Mouse (Mus musculus) liver, embryonic 14.5 days (tissue): ENCODE data around the gene Vmn1r207-ps. TPM values are rescaled to one million over a fixed set of nuclear protein-coding genes. Genes with fewer than 3 reads are reported as not detected.
"Not testable (repeated sequence)": the region's sequence is repeated elsewhere in the genome, so short reads cannot be mapped to it uniquely, and the experiment has no call there.

Experiments used
- ATAC-seq: fragments of 200-750 bp; cut with Nextera tagmentation; 2 replicates; pipeline ENCODE4 v1.8.0; 2017; ENCODE audit warnings: moderate number of reproducible peaks, mild to moderate bottlenecking, moderate library complexity; ENCODE audit not compliant: insufficient read depth
- DNase-seq, 3 experiments: peaks; one replicate each; pipeline ENCODE4 v3.0.0-alpha.2; 2012 to 2013; ENCODE audit warnings: low read depth in 3 of 3, low spot score in 3 of 3
- H3K27ac ChIP-seq: fragments of 300-500 bp; sonication (generic); 2 replicates; pipeline ENCODE4 v1.5.1; 2014; ENCODE audit warnings: moderate library complexity, mild to moderate bottlenecking, control low read depth, inconsistent platforms
- H3K27me3 ChIP-seq: fragments of 300-500 bp; sonication (generic); 2 replicates; pipeline ENCODE4 v1.6.1; 2014; ENCODE audit warnings: mild to moderate bottlenecking, low read length, moderate library complexity; ENCODE audit not compliant: control insufficient read depth, insufficient read depth
- H3K36me3 ChIP-seq: fragments of 300-500 bp; sonication (generic); replicated peaks from 2 replicates; pipeline ENCODE4 v1.6.1; 2014; ENCODE audit warnings: low read depth; ENCODE audit not compliant: control insufficient read depth, insufficient read depth
- H3K4me1 ChIP-seq, 2 experiments: fragments of 200-500 bp in 1 of 2; fragments of 300-500 bp in 1 of 2; sonication (generic) in 1 of 2; replicated peaks; 2 replicates each; pipeline ENCODE4 v1.6.1; 2012 to 2014; ENCODE audit warnings: antibody characterized with exemption in 1 of 2, inconsistent platforms in 1 of 2, low read length in 1 of 2; ENCODE audit not compliant: control insufficient read depth in 2 of 2, insufficient read depth in 2 of 2
- H3K4me2 ChIP-seq: fragments of 300-500 bp; sonication (generic); 2 replicates; pipeline ENCODE4 v1.6.1; 2014; ENCODE audit warnings: low read depth, mild to moderate bottlenecking, control low read depth, moderate library complexity
- H3K4me3 ChIP-seq, 2 experiments: fragments of 200-500 bp in 1 of 2; fragments of 300-500 bp in 1 of 2; sonication (generic) in 1 of 2; 2 replicates each; pipeline ENCODE4 v1.5.1; 2012 to 2014; ENCODE audit warnings: low read depth in 2 of 2, low read length in 2 of 2, mild to moderate bottlenecking in 2 of 2, control low read depth in 1 of 2, inconsistent platforms in 1 of 2, moderate library complexity in 1 of 2; ENCODE audit not compliant: insufficient read depth in 1 of 2
- H3K9ac ChIP-seq: fragments of 300-500 bp; sonication (generic); replicated peaks from 2 replicates; pipeline ENCODE4 v1.6.1; 2014; ENCODE audit warnings: mild to moderate bottlenecking, control low read depth, moderate library complexity
- H3K9me3 ChIP-seq: fragments of 300-500 bp; sonication (generic); 2 replicates; pipeline ENCODE4 v1.6.1; 2016; ENCODE audit warnings: low read length, mixed read lengths; ENCODE audit not compliant: control insufficient read depth
- CTCF ChIP-seq: IDR thresholded peaks from 2 replicates; pipeline ENCODE4 v1.5.1; 2016; ENCODE audit warnings: antibody characterized with exemption, low read depth, control low read depth
- EP300 ChIP-seq: IDR thresholded peaks from 2 replicates; pipeline ENCODE4 v1.6.1; 2016; ENCODE audit warnings: antibody characterized with exemption, low read depth
- WGBS: fragments of 180-500 bp; shearing (Covaris S2); extraction: QIAGEN DNeasy Blood & Tissue Kit; methylation state at CpG from one replicate; pipeline ENCODE4 v1.1.7; 2014; ENCODE audit not compliant: insufficient replicate concordance; 5-methylcytosine and 5-hydroxymethylcytosine counted together
- polyA plus RNA-seq, 2 experiments: library from polyadenylated mRNA; depleted of rRNA in 1 of 2; stranded (reverse) in 1 of 2; unstranded in 1 of 2; fragments of >200 nt; fragmentation: Nextera tagmentation in 1 of 2; extraction: Ambion mirVana in 1 of 2; gene quantifications; 2 replicates each; pipeline versions ENCODE4 v1.2.1 to v1.2.3; 2012 to 2014

The Vmn1r207-ps gene
- polyA plus RNA-seq (2012; rRNA removed) (not detected in 2 replicates), polyA plus RNA-seq (2014; fragmentation: Nextera tagmentation; extraction: Ambion mirVana) (not detected in 2 replicates)

DNA sequence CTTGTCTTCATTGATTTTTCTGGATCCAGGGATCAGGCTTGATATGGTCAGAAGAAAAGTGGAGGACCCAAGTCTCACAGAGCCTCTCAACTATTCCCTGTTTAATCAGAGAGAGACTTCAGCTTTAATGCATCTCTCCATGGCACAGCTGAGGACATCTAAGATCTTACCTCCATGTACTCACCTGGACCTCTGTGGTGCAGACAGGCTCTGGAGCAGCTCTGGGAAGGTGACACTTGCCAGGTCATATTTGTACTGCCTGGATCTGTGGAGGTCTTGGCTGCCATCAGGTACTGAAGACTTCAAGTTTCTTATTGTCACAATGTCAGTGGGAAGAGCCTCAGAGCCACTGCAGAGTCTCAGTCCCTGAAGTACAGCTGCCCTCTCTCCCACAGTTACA lies at the start of gene Vmn1r207-ps:
Gene Vmn1r207-ps (minus strand): TSS at position 101 of the 400 bp plus-strand sequence.
- ATAC-seq, H3K27ac ChIP-seq, H3K9me3 ChIP-seq, H3K27me3 ChIP-seq, H3K4me2 ChIP-seq, H3K36me3 ChIP-seq, DNase-seq, H3K4me3 ChIP-seq, H3K9ac ChIP-seq, H3K4me1 ChIP-seq: not testable (repeated sequence)

DNA sequence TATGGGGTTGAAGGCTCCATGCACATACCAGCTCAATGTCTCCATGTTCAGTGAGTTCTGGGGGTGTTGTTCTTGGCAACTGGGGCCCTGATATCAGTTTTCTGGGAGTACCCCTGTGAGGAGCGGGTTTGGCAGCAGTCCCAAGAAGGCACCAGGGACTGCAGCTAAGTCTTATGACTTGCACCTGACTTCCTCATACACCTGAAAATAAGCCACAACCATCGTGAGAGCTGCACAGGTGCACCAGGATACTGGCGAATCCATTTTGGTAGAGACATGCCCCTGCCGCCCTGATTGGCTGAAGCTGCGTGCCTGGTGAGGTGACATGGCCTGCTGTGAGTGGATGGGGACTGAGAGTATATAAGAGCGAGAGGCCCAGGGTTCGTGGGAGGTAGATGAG lies 47.9 kb upstream of the Vmn1r207-ps start, which contains the start of gene Vmn1r208:
Gene Vmn1r208 (minus strand): TSS at position 101 of the 400 bp plus-strand sequence.
- not testable (repeated sequence) for H3K4me1 ChIP-seq, H3K27ac ChIP-seq, H3K9ac ChIP-seq, H3K9me3 ChIP-seq, ATAC-seq, H3K36me3 ChIP-seq, H3K4me3 ChIP-seq, DNase-seq, H3K4me2 ChIP-seq, H3K27me3 ChIP-seq
- WGBS = no CpG with 5 or more reads among the region's 7 CpGs

DNA sequence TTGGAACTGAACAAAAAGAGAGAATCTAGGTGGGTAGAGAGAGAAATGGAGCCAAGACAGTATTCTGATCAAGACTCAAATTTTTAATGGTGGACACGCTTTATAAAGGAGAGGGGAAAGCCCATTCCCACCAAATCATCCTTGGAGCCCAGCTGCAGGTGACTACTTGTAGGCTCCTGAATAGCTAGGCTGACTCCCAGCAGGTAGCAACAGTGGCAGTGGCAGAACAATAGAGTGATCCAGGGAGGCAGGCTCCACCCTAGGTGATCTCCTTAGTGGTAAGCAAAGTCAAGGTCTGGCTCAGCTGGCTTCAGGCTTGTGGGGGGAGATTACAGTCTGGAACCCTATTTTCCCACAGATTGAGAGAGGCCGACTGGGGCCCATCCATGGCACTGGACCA lies 42.2 kb upstream of the Vmn1r207-ps start:
- not testable (repeated sequence) for DNase-seq, H3K27ac ChIP-seq
- 56% methylated on average over 1 of the region's 2 CpGs for WGBS

DNA sequence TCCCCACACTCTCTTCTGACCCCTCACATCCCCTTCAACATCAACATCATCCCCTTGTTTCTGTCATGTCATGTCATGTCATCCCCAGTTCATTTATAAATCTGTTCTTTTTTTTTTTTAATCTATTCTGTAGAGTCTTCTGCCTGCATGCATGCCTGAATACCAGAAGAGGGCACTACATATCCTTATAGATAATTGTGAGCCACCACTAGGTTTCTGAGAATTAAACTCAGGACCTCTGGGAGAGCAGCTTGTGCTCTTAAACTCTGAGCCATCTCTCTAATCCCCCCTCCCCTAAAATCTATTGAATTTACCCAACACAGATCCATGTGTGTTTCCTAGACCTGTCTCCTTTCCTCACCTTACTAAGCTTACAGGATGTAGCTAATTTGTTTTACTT lies 18.1 kb upstream of the Vmn1r207-ps start:
- H3K27me3 ChIP-seq = no peaks in the 10 kb centered on the region

More for the DNA sequence above, 42.2 kb upstream of the Vmn1r207-ps start:
- not testable (repeated sequence) for H3K4me1 ChIP-seq, H3K27me3 ChIP-seq, H3K9ac ChIP-seq, H3K36me3 ChIP-seq, H3K9me3 ChIP-seq, H3K4me3 ChIP-seq, H3K4me2 ChIP-seq, ATAC-seq

DNA sequence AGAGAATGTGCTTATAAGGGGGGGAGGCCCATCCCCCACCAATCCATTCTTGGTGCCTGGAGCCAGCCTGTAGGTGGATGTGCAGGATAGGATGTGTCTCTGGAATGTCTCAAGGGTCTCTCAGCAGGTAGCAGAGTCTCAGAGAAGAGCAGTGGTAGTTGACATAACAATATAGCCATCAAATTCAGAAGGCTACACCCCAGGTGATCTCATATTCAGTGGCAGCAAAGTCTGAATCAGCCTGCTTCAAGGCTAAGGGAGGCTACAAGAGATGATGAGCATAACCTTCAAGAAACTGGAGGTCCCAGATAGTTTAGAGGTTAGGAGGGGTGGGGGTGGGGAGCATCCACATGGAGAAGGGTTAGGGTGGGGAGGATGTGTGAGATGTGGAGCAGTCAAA lies 22.5 kb downstream of the Vmn1r207-ps start:
- not testable (repeated sequence) for H3K4me3 ChIP-seq, H3K36me3 ChIP-seq, H3K4me2 ChIP-seq, ATAC-seq, H3K4me1 ChIP-seq, H3K27ac ChIP-seq, H3K27me3 ChIP-seq, H3K9ac ChIP-seq, H3K9me3 ChIP-seq, DNase-seq

More for the DNA sequence above, 18.1 kb upstream of the Vmn1r207-ps start:
- ATAC-seq (no peak), DNase-seq (no peak)
- Histone ChIP-seq H3K9me3 (no peaks in the 10 kb centered on the region), H3K4me3 (no peak overlapping the region), H3K4me2 (no peak overlapping the region), H3K4me1 (no peaks in the 10 kb centered on the region), H3K9ac (no peak overlapping the region), H3K36me3 (no peaks in the 10 kb centered on the region), H3K27ac (no peak overlapping the region)
- TF ChIP-seq CTCF (no peak), EP300 (no peak)

DNA sequence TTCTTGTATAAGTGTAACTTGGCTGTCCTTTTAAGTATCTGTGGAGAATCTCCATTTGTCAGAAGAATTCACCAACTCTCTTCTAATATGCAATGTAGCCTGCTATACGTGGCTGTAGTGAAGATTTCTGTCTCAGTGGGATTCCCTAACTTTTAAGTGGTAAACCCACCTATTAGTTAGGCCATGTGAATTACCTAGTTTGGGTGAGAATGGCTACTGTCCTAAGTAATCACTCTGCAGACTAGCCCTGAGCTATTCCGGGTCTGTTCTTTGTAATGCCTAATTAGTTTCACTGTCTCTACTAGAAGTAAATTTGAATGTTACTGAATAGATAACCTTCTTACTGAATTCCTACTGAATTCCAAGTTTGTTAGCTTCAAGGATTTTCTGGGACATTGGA lies 26.5 kb downstream of the Vmn1r207-ps start:
- ATAC-seq, H3K4me3 ChIP-seq, DNase-seq, H3K27ac ChIP-seq, H3K4me1 ChIP-seq, H3K27me3 ChIP-seq, H3K9me3 ChIP-seq, H3K36me3 ChIP-seq, H3K9ac ChIP-seq, H3K4me2 ChIP-seq: not testable (repeated sequence)
- WGBS = 40% methylated on average over 2 of the region's 2 CpGs

Other genes with a start within 250 kb of the Vmn1r207-ps start
- gene Vmn1r202, start 224.2 kb downstream of the Vmn1r207-ps start, polyA plus RNA-seq (2012; rRNA removed) = not detected in 2 replicates
- gene Vmn1r202, start 224.2 kb downstream of the Vmn1r207-ps start, polyA plus RNA-seq (2014; fragmentation: Nextera tagmentation; extraction: Ambion mirVana) = not detected in 2 replicates
- gene Vmn1r203, start 211.5 kb downstream of the Vmn1r207-ps start, polyA plus RNA-seq (2012; rRNA removed) = not detected in 2 replicates
- not detected in 2 replicates for gene Vmn1r203, start 211.5 kb downstream of the Vmn1r207-ps start, polyA plus RNA-seq (2014; fragmentation: Nextera tagmentation; extraction: Ambion mirVana)
- not detected in 2 replicates for gene Vmn1r204, start 176.4 kb downstream of the Vmn1r207-ps start, polyA plus RNA-seq (2012; rRNA removed)
- gene Vmn1r204, start 176.4 kb downstream of the Vmn1r207-ps start, polyA plus RNA-seq (2014; fragmentation: Nextera tagmentation; extraction: Ambion mirVana) = not detected in 2 replicates
- gene Vmn1r205, start 136.6 kb downstream of the Vmn1r207-ps start, polyA plus RNA-seq (2012; rRNA removed) = not detected in 2 replicates
- gene Vmn1r205, start 136.6 kb downstream of the Vmn1r207-ps start, polyA plus RNA-seq (2014; fragmentation: Nextera tagmentation; extraction: Ambion mirVana) = not detected in 2 replicates
- gene Vmn1r206, start 105.4 kb downstream of the Vmn1r207-ps start, polyA plus RNA-seq (2012; rRNA removed) = not detected in 2 replicates
- not detected in 2 replicates for gene Vmn1r206, start 105.4 kb downstream of the Vmn1r207-ps start, polyA plus RNA-seq (2014; fragmentation: Nextera tagmentation; extraction: Ambion mirVana)
- not detected in 2 replicates for gene Vmn1r208, start 47.8 kb upstream of the Vmn1r207-ps start, polyA plus RNA-seq (2012; rRNA removed)
- not detected in 2 replicates for gene Vmn1r208, start 47.8 kb upstream of the Vmn1r207-ps start, polyA plus RNA-seq (2014; fragmentation: Nextera tagmentation; extraction: Ambion mirVana)
- gene Vmn1r209, start 80.1 kb upstream of the Vmn1r207-ps start, polyA plus RNA-seq (2012; rRNA removed) = not detected in 2 replicates
- not detected in 2 replicates for gene Vmn1r209, start 80.1 kb upstream of the Vmn1r207-ps start, polyA plus RNA-seq (2014; fragmentation: Nextera tagmentation; extraction: Ambion mirVana)
- not detected in 2 replicates for gene Vmn1r210, start 101.7 kb upstream of the Vmn1r207-ps start, polyA plus RNA-seq (2012; rRNA removed)
- not detected in 2 replicates for gene Vmn1r210, start 101.7 kb upstream of the Vmn1r207-ps start, polyA plus RNA-seq (2014; fragmentation: Nextera tagmentation; extraction: Ambion mirVana)
- not detected in 2 replicates for gene Vmn1r211, start 127.9 kb upstream of the Vmn1r207-ps start, polyA plus RNA-seq (2012; rRNA removed)
- not detected in 2 replicates for gene Vmn1r211, start 127.9 kb upstream of the Vmn1r207-ps start, polyA plus RNA-seq (2014; fragmentation: Nextera tagmentation; extraction: Ambion mirVana)
- not detected in 2 replicates for gene Vmn1r212, start 154.6 kb upstream of the Vmn1r207-ps start, polyA plus RNA-seq (2012; rRNA removed)
- not detected in 2 replicates for gene Vmn1r212, start 154.6 kb upstream of the Vmn1r207-ps start, polyA plus RNA-seq (2014; fragmentation: Nextera tagmentation; extraction: Ambion mirVana)